Mouse (Mus musculus): Measurements from ENCODE around the gene Mtrf1l. TPM values are rescaled to one million over a fixed set of nuclear protein-coding genes. Genes with fewer than 3 reads are reported as not detected.
A peak's percentile ranks its signal among the peaks of the same experiment; 100 is the strongest.

Mtrf1l gene
- polyA plus RNA-seq, 1 experiment from 2014 or later, result 16.2 TPM

GRCm38 (mm10) chr10:5846939-5847338 is 23.2 kb upstream of the Mtrf1l start:
- ATAC-seq (ENCODE audit: low FRiP score) (no peak), DNase-seq (ENCODE audit: low spot score, missing footprints) (peak; percentile 84)
- Histone ChIP-seq H3K36me3 (ENCODE audit: control insufficient read depth, insufficient read depth, low read length) (no peaks in the 10 kb centered on the region), H3K27me3 (ENCODE audit: control insufficient read depth, insufficient read depth, low read length) (no peaks in the 10 kb centered on the region), H3K9me3 (ENCODE audit: control insufficient read depth, low read length) (no peaks in the 10 kb centered on the region), H3K4me1 (ENCODE audit: control insufficient read depth, insufficient read depth, low read length) (no peaks in the 10 kb centered on the region), H3K4me2 (no peak overlapping the region), H3K4me3 (ENCODE audit: low read depth, low read length) (no peak overlapping the region), H3K9ac (ENCODE audit: low read length) (no peak overlapping the region), H3K27ac (ENCODE audit: low read depth, low read length) (no peak overlapping the region)
- 40% methylated on average over 2 of the region's 2 CpGs for WGBS

GRCm38 (mm10) chr10:5841369-5841768 is 17.7 kb upstream of the Mtrf1l start:
- DNase-seq (ENCODE audit: low spot score, missing footprints) (no peak), ATAC-seq (ENCODE audit: low FRiP score) (no peak)
- Histone ChIP-seq H3K9me3 (ENCODE audit: control insufficient read depth, low read length) (no peaks in the 10 kb centered on the region), H3K4me2 (no peak overlapping the region), H3K4me3 (ENCODE audit: low read depth, low read length) (no peak overlapping the region), H3K9ac (ENCODE audit: low read length) (no peak overlapping the region), H3K36me3 (ENCODE audit: control insufficient read depth, insufficient read depth, low read length) (no peaks in the 10 kb centered on the region), H3K27me3 (ENCODE audit: control insufficient read depth, insufficient read depth, low read length) (no peaks in the 10 kb centered on the region), H3K27ac (ENCODE audit: low read depth, low read length) (no peak overlapping the region), H3K4me1 (ENCODE audit: control insufficient read depth, insufficient read depth, low read length) (no peaks in the 10 kb centered on the region)
- 82% methylated on average over 4 of the region's 4 CpGs for WGBS

GRCm38 (mm10) chr10:5826336-5827025 is 2.8 kb upstream of the Mtrf1l start:
- no peak for DNase-seq (ENCODE audit: low spot score, missing footprints)
- Histone ChIP-seq H3K9ac (ENCODE audit: low read length) (no peak overlapping the region), H3K27me3 (ENCODE audit: control insufficient read depth, insufficient read depth, low read length) (no peaks in the 10 kb centered on the region), H3K9me3 (ENCODE audit: control insufficient read depth, low read length) (no peaks in the 10 kb centered on the region), H3K4me2 (no peak overlapping the region), H3K27ac (ENCODE audit: low read depth, low read length) (no peak overlapping the region), H3K4me1 (ENCODE audit: control insufficient read depth, insufficient read depth, low read length) (peaks cover 7% of the 10 kb centered on the region), H3K36me3 (ENCODE audit: control insufficient read depth, insufficient read depth, low read length) (no peaks in the 10 kb centered on the region), H3K4me3 (ENCODE audit: low read depth, low read length) (no peak overlapping the region)
- no peak for ATAC-seq (ENCODE audit: low FRiP score)
- WGBS, result 73% methylated on average over 6 of the region's 6 CpGs

GRCm38 (mm10) chr10:5824779-5825178 is 1.1 kb upstream of the Mtrf1l start:
- 1% methylated on average over 3 of the region's 3 CpGs for WGBS
- Histone ChIP-seq H3K36me3 (ENCODE audit: control insufficient read depth, insufficient read depth, low read length) (no peaks in the 10 kb centered on the region), H3K9ac (ENCODE audit: low read length) (peak overlapping the region; percentile 48), H3K27me3 (ENCODE audit: control insufficient read depth, insufficient read depth, low read length) (no peaks in the 10 kb centered on the region), H3K4me2 (peak overlapping the region; percentile 53), H3K4me1 (ENCODE audit: control insufficient read depth, insufficient read depth, low read length) (peaks cover 7% of the 10 kb centered on the region), H3K9me3 (ENCODE audit: control insufficient read depth, low read length) (no peaks in the 10 kb centered on the region), H3K27ac (ENCODE audit: low read depth, low read length) (no peak overlapping the region), H3K4me3 (ENCODE audit: low read depth, low read length) (peak overlapping the region; percentile 94)
- ATAC-seq (ENCODE audit: low FRiP score) (0 out of 2 replicates have a peak, but pooled peaks have one; percentile 2), DNase-seq (ENCODE audit: low spot score, missing footprints) (peak; percentile 93)

- DNase-seq (ENCODE audit: low spot score, missing footprints) (peak; percentile 88), ATAC-seq (ENCODE audit: low FRiP score) (no peak)
Measured at GRCm38 (mm10) chr10:5823291-5823739, 395 bp downstream of the Mtrf1l start.

GRCm38 (mm10) chr10:5818772-5819171 is 4.9 kb downstream of the Mtrf1l start:
- Histone ChIP-seq H3K4me3 (ENCODE audit: low read depth, low read length) (no peak overlapping the region), H3K4me2 (no peak overlapping the region), H3K27me3 (ENCODE audit: control insufficient read depth, insufficient read depth, low read length) (no peaks in the 10 kb centered on the region), H3K36me3 (ENCODE audit: control insufficient read depth, insufficient read depth, low read length) (peaks cover 17% of the 10 kb centered on the region), H3K9ac (ENCODE audit: low read length) (no peak overlapping the region), H3K27ac (ENCODE audit: low read depth, low read length) (no peak overlapping the region), H3K4me1 (ENCODE audit: control insufficient read depth, insufficient read depth, low read length) (peaks cover 7% of the 10 kb centered on the region), H3K9me3 (ENCODE audit: control insufficient read depth, low read length) (no peaks in the 10 kb centered on the region)
- no peak for DNase-seq (ENCODE audit: low spot score, missing footprints)
- 89% methylated on average over 3 of the region's 3 CpGs for WGBS
- no peak for ATAC-seq (ENCODE audit: low FRiP score)

More at GRCm38 (mm10) chr10:5823291-5823739, 395 bp downstream of the Mtrf1l start:
- Histone ChIP-seq H3K27me3 (ENCODE audit: control insufficient read depth, insufficient read depth, low read length) (no peaks in the 10 kb centered on the region), H3K9me3 (ENCODE audit: control insufficient read depth, low read length) (no peaks in the 10 kb centered on the region), H3K36me3 (ENCODE audit: control insufficient read depth, insufficient read depth, low read length) (peaks cover 2% of the 10 kb centered on the region), H3K4me2 (peak overlapping the region; percentile 53), H3K4me3 (ENCODE audit: low read depth, low read length) (peak overlapping the region; percentile 94), H3K9ac (ENCODE audit: low read length) (peak overlapping the region; percentile 90), H3K27ac (ENCODE audit: low read depth, low read length) (peak overlapping the region; percentile 62), H3K4me1 (ENCODE audit: control insufficient read depth, insufficient read depth, low read length) (peaks cover 7% of the 10 kb centered on the region)
- WGBS, result under 1% methylated on average over 37 of the region's 37 CpGs

GRCm38 (mm10) chr10:5815968-5816367 is 7.7 kb downstream of the Mtrf1l start:
- ATAC-seq (ENCODE audit: low FRiP score) (no peak), DNase-seq (ENCODE audit: low spot score, missing footprints) (no peak)
- H3K27ac ChIP-seq (ENCODE audit: low read depth, low read length), result no peak overlapping the region
- 98% methylated on average over 2 of the region's 2 CpGs for WGBS
- H3K4me1 ChIP-seq (ENCODE audit: control insufficient read depth, insufficient read depth, low read length), result no peaks in the 10 kb centered on the region
- H3K4me3 ChIP-seq (ENCODE audit: low read depth, low read length), result no peak overlapping the region
- H3K36me3 ChIP-seq (ENCODE audit: control insufficient read depth, insufficient read depth, low read length), result peaks cover 26% of the 10 kb centered on the region
- H3K27me3 ChIP-seq (ENCODE audit: control insufficient read depth, insufficient read depth, low read length), result no peaks in the 10 kb centered on the region
- H3K9ac ChIP-seq (ENCODE audit: low read length), result no peak overlapping the region
- no peaks in the 10 kb centered on the region for H3K9me3 ChIP-seq (ENCODE audit: control insufficient read depth, low read length)
- H3K4me2 ChIP-seq, result no peak overlapping the region

- no peaks in the 10 kb centered on the region for H3K27me3 ChIP-seq (ENCODE audit: control insufficient read depth, insufficient read depth, low read length)
- H3K27ac ChIP-seq (ENCODE audit: low read depth, low read length), result no peak overlapping the region
- H3K4me1 ChIP-seq (ENCODE audit: control insufficient read depth, insufficient read depth, low read length), result no peaks in the 10 kb centered on the region
- no peak for DNase-seq (ENCODE audit: low spot score, missing footprints)
- WGBS, result 94% methylated on average over 11 of the region's 11 CpGs
- no peak overlapping the region for H3K9ac ChIP-seq (ENCODE audit: low read length)
- no peak for ATAC-seq (ENCODE audit: low FRiP score)
- peaks cover 24% of the 10 kb centered on the region for H3K36me3 ChIP-seq (ENCODE audit: control insufficient read depth, insufficient read depth, low read length)
- H3K9me3 ChIP-seq (ENCODE audit: control insufficient read depth, low read length), result no peaks in the 10 kb centered on the region
- no peak overlapping the region for H3K4me2 ChIP-seq
- no peak overlapping the region for H3K4me3 ChIP-seq (ENCODE audit: low read depth, low read length)
Measured at GRCm38 (mm10) chr10:5813724-5814123, 10.0 kb downstream of the Mtrf1l start.

GRCm38 (mm10) chr10:5807683-5808082 is 16.0 kb downstream of the Mtrf1l start:
- peaks cover 6% of the 10 kb centered on the region for H3K36me3 ChIP-seq (ENCODE audit: control insufficient read depth, insufficient read depth, low read length)
- H3K27me3 ChIP-seq (ENCODE audit: control insufficient read depth, insufficient read depth, low read length), result no peaks in the 10 kb centered on the region
- no peak for ATAC-seq (ENCODE audit: low FRiP score)
- peaks cover 16% of the 10 kb centered on the region for H3K4me1 ChIP-seq (ENCODE audit: control insufficient read depth, insufficient read depth, low read length)
- H3K27ac ChIP-seq (ENCODE audit: low read depth, low read length), result no peak overlapping the region
- 90% methylated on average over 2 of the region's 2 CpGs for WGBS
- H3K4me3 ChIP-seq (ENCODE audit: low read depth, low read length), result no peak overlapping the region
- H3K9ac ChIP-seq (ENCODE audit: low read length), result no peak overlapping the region
- DNase-seq (ENCODE audit: low spot score, missing footprints), result peak; percentile 19
- no peak overlapping the region for H3K4me2 ChIP-seq
- H3K9me3 ChIP-seq (ENCODE audit: control insufficient read depth, low read length), result no peaks in the 10 kb centered on the region
